Mouse (Mus musculus) liver, postnatal 0 days (tissue): ENCODE measurements around the gene Fam131a.

Experiments
- CTCF ChIP-seq: sonication (generic); IDR thresholded peaks from 2 replicates; pipeline ENCODE4 v1.5.1; 2016; ENCODE audit warnings: antibody characterized with exemption, low read depth
- EP300 ChIP-seq: IDR thresholded peaks from 2 replicates; pipeline ENCODE4 v1.6.1; 2016; ENCODE audit warnings: antibody characterized with exemption, low read depth, mild to moderate bottlenecking

- TF ChIP-seq CTCF (peak; percentile 84), EP300 (no peak)
These were observed 31.3 kb downstream of the Fam131a start for GRCm38 (mm10) chr16:20724338-20724748.
